Mouse (Mus musculus) A20 (cell line): Measurements from ENCODE around the gene Tmem125.
"Not testable (repeated sequence)": the region's sequence is repeated elsewhere in the genome, so short reads cannot be mapped to it uniquely, and the experiment has no call there.

Source experiments
- DNase-seq: peaks from one replicate; pipeline ENCODE4 v3.0.0-alpha.2; 2011; ENCODE audit warnings: low read depth, low spot score

Gene Tmem125

DNA sequence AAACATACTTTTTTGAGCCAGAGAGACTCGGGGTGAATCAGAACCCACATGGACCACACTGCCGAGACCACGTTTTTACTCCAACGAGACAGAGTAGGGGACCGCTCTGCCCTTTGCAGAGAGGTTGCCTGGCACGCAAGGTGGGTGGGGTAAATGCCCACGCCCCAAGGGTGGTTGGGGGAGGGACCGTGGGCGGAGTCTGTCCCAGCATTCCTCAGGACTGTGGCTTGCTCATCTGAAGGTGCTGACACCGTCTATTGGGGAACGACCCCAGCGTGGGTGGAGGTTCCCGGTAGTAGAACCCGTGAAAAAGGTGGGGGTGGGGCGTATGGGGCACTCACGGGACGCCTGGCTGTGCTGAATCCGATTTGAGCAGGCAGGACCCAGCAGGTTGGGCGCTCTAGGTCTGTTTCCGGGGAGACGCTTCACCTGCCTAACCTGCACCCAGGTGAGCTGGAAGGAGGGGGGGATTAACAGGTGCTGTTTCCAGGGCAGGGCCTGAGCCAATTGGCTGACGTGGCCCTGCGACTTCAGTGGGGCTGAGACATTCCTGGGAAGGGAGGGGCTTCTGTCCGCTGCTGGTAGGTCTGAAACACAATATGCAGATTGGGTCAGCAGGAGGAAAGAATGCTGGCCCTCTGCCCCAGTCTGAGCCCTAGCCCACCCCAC lies at the start of gene Tmem125:
Gene Tmem125 (minus strand): TSS at position 453 of the 669 bp plus-strand sequence.
- DNase-seq = no peak

DNA sequence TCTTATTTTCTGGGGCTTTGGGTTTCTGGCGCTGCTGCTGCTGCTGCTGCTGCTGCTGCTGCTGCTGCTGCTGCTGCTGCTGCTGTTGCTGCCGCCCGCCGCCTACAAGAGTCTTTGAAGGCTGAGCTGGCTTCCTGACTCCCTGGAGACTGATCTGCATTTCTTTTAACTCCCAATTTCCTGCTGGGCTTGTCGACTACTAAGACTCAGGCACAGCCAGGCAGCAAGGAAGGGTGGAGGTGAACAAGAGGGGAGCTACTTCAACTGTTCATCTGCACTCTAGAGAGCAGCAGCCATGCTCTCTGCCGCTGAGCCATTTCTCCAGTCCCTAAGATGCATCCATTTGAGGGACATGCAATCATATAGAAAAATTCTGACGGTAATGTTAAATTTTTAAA lies 45.9 kb upstream of the Tmem125 start:
- DNase-seq = no peak

GRCm38 (mm10) chr4:118589053-118589732 lies 45.3 kb upstream of the Tmem125 start:
- DNase-seq = no peak

DNA sequence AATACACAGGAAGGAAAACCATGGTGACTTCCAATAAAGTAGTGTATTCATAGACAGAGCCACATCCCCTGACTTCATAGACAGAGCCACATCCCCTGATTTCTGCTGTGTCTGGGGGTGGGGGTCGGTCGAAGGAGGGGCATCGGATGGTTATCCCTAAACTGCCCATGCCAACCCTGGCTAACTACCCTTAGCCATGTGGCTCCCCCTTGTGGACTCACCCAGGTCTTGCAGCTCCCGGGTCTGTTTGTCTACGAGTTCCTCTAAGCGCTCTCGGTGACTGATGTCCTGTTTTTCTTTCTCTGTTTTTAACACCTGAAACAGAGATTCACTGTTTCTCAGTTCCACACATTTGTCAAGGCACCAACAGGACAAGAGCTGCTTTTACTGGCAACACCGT lies 38.8 kb upstream of the Tmem125 start:
- DNase-seq = peak; percentile 24

DNA sequence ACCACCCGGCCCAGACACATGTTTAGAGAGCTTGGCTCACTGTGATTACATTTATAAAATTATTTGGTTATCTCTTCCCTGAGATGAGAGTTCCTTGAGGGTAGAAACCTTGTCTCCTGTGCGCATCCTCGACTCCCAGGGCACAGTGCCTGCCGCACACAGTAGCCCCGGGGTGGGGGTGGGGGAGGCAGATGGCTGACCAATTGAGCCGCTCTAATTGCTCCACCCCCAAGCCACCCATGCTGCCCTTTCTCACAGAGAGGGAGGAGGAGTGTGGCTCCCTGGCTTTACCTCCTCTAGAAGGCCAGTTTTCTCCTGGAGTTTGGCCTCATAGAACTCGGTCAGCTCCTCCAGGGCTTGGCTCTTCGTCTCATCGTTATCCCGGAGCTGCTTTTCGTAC lies 37.7 kb upstream of the Tmem125 start:
- no peak for DNase-seq

DNA sequence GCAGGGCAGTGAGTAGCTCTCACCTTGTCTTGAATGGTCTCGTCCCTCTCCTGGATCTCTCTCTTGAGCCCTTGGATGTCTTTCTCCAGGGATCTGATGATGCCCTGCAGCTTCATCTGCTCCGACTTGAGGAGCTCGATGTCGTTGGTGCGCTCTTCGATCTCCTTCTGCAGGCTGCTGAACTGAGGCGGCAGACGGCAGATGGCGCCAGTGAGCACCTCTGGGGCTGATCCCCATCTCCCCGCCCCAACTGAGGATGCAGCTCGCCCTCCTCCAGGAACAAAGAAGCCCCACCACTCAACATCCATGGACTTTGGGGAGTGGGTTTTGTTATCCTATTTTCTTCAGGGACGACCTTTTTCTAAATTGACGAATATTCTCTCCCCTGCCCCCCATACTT lies 35.5 kb upstream of the Tmem125 start:
- peak; percentile 45 for DNase-seq

- DNase-seq = peak; percentile 76
Observed at GRCm38 (mm10) chr4:118576097-118576496, 32.3 kb upstream of the Tmem125 start.

GRCm38 (mm10) chr4:118571441-118571840 lies 27.6 kb upstream of the Tmem125 start:
- peak; percentile 25 for DNase-seq

- DNase-seq = peak; percentile 19
Observed at GRCm38 (mm10) chr4:118569320-118569719, 25.5 kb upstream of the Tmem125 start.

GRCm38 (mm10) chr4:118568709-118569108 lies 24.9 kb upstream of the Tmem125 start:
- DNase-seq = no peak

- DNase-seq = peak; percentile 65
Observed at GRCm38 (mm10) chr4:118566161-118566676, 22.4 kb upstream of the Tmem125 start.

DNA sequence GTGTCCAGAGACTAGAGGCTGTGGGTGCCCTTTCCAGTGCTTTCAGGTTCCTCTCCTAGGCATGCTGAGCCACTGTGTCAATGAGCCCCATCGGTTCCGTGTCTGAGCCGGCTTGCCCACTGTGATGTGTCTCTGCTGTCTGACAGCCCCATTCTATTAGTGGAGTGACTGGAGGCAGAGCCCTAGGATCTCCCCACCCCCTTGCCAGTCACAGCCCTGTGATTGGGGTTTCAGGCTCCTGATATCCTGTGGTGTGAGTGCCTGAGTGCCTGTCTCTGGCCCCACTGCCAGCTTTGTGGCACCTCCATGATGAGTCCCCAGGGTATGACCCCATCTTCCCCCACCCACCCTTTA lies 21.1 kb upstream of the Tmem125 start:
- no peak for DNase-seq

- DNase-seq = no peak
Observed at GRCm38 (mm10) chr4:118564062-118564925, 20.4 kb upstream of the Tmem125 start.

DNA sequence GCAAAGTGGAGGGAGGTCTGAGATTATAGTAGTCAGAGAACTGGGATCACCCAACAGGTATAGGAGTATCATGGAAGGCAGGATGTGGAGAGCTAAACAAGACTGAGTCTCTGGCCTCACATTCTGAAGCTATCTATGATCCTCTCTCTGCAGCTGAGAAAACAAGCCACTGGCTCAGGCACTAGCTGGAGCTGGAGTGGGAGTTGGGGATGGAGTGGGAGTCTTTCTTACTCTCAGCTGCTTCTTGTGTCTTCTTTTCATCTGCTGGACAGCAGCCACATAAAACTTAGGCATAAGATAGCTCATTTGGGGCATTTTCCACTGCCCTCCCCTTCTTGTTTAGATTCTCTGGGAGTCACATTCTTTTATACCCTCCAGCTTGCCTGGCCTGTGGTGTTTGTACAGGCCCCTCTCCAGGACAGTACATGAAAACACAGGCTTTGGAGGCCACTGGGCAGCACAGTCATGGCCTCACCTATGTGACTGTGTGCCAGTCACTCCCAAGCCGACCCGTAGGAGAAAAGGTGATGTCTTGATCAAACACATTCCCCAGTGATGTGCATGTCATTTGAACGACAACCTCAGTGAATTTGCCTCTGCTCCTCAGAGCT lies 9.3 kb upstream of the Tmem125 start:
- no peak for DNase-seq

DNA sequence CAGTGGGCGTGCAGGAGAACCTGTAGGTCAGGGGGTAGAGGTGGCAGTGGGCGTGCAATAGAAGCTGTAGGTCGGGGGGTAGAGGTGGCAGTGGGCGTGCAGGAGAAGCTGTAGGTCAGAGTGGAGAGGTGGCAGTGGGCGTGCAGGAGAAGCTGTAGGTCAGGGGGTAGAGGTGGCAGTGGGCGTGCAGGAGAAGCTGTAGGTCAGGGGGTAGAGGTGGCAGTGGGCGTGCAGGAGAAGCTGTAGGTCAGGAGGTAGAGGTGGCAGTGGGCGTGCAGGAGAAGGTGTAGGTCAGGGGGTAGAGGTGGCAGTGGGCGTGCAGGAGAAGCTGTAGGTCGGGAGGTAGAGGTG lies 4.3 kb upstream of the Tmem125 start:
- DNase-seq = peak; percentile 46

DNA sequence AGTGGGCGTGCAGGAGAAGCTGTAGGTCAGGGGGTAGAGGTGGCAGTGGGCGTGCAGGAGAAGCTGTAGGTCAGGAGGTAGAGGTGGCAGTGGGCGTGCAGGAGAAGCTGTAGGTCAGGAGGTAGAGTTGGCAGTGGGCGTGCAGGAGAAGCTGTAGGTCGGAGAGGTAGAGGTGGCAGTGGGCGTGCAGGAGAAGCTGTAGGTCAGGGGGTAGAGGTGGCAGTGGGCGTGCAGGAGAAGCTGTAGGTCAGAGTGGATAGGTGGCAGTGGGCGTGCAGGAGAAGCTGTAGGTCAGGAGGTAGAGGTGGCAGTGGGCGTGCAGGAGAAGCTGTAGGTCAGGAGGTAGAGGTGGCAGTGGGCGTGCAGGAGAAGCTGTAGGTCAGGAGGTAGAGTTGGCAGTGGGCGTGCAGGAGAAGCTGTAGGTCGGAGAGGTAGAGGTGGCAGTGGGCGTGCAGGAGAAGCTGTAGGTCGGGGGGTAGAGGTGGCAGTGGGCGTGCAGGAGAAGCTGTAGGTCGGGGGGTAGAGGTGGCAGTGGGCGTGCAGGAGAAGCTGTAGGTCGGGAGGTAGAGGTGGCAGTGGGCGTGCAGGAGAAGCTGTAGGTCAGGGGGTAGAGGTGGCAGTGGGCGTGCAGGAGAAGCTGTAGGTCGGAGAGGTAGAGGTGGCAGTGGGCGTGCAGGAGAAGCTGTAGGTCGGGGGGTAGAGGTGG lies 3.7 kb upstream of the Tmem125 start:
- not testable (repeated sequence) for DNase-seq

GRCm38 (mm10) chr4:118544441-118545127 lies 740 bp upstream of the Tmem125 start:
- DNase-seq = no peak

DNA sequence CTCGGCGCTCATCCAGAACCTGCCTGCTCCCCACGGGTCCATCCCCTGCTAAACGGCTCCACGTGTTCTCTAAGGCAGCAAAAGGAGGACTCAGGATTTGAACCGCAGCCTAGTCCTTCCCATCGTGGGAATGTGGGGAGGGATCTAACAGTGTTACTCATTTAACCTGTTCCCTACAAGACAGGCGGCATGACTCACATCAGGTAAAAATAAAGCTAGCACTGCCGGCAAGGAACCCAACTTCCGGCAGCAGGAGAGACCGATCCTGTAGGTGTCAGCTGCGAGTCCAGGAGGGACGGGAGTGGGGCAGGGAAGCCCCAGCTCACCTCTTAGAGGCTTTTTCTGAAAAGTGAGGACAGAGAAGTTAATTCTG lies 700 bp downstream of the Tmem125 start:
- DNase-seq = no peak

DNA sequence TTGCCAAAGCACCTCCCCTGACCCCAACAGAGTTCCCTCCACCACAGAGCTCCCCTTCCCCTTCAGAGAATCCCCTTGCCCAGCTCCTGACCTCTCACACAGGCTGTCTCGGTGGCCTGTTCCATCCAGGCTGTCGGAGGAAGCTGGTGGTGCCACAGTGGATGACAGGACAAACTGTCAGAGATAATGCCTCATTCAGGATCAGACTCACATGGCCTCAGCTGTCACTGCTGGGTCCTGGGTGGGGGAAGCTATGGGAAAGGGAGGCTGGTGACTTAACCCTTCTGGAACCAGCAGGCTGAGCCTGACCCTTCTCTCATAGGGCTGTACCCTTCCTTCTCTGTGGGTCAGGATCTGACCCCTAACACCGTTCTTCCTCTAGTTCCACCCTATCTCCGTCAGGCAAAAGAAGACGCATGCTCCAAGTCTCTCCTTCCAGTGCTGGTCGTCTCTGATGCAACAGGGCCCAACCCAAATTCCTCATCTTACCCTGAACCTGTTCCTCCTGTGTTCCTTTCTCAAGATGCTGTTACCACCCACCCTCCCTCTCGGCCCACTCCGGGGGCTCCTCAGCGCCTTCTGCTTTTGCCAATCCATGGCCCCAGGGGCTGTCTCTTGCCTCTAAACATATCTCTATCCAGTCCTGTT lies 1.2 kb downstream of the Tmem125 start:
- DNase-seq = no peak

DNA sequence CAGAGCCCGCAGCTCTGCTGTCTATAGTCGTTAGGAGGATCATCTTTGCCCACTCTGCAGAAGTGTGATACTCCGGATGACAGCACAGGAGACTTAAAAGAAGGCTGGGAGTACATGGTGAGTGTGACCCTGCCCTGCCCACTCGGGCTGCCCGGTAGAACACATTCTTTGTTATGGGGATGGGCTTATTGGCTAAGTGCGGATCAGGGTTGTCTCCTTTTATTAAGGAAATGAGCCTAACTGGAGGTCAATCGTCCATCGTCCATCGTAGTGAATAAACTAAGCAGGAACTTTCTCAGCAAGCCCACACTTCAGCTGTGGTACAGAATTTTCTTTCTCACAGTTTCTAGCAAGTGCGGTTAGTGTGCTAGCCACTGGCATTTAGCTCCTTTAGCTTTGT lies 3.9 kb downstream of the Tmem125 start:
- DNase-seq = no peak
